Mouse (Mus musculus) ES-Bruce4 (cell line): ENCODE measurements around the gene Gm16434. TPM values are rescaled to one million over a fixed set of nuclear protein-coding genes. Genes with fewer than 3 reads are reported as not detected.
A peak's percentile ranks its signal among the peaks of the same experiment; 100 is the strongest.
"Not testable (repeated sequence)": the region's sequence is repeated elsewhere in the genome, so short reads cannot be mapped to it uniquely, and the experiment has no call there.

ENCODE experiments used
- H3K27ac ChIP-seq: 2 replicates; pipeline ENCODE4 v1.5.1; 2012; ENCODE audit warnings: low read length, inconsistent platforms; ENCODE audit not compliant: insufficient read depth
- H3K27me3 ChIP-seq: 2 replicates; pipeline ENCODE4 v1.6.1; 2012; ENCODE audit warnings: mild to moderate bottlenecking, low read length, inconsistent platforms; ENCODE audit not compliant: control insufficient read depth, poor library complexity, insufficient read depth, severe bottlenecking
- H3K36me3 ChIP-seq: 2 replicates; pipeline ENCODE4 v1.6.1; 2012; ENCODE audit warnings: inconsistent platforms, mild to moderate bottlenecking, low read length, moderate library complexity; ENCODE audit not compliant: control insufficient read depth, poor library complexity, insufficient read depth, severe bottlenecking
- H3K4me1 ChIP-seq: one replicate; pipeline ENCODE4 v1.8.1; 2011; ENCODE audit warnings: low read length; ENCODE audit not compliant: control insufficient read depth, insufficient read depth
- H3K4me3 ChIP-seq: 2 replicates; pipeline ENCODE4 v1.5.1; 2011; ENCODE audit warnings: low read depth, mild to moderate bottlenecking, low read length
- H3K9ac ChIP-seq: 2 replicates; pipeline ENCODE4 v1.6.1; 2012; ENCODE audit warnings: low read depth, mild to moderate bottlenecking, inconsistent platforms; ENCODE audit not compliant: poor library complexity, severe bottlenecking
- H3K9me3 ChIP-seq: replicated peaks from 2 replicates; pipeline ENCODE4 v1.6.1; 2012; ENCODE audit warnings: mild to moderate bottlenecking, low read length, inconsistent platforms; ENCODE audit not compliant: control insufficient read depth, poor library complexity, insufficient read depth, severe bottlenecking
- CTCF ChIP-seq: IDR thresholded peaks from one replicate; pipeline ENCODE4 v1.8.1; 2011; ENCODE audit warnings: low read depth, low read length
- polyA plus RNA-seq: library from polyadenylated mRNA; stranded (reverse); fragments of >200 nt; gene quantifications from 2 replicates; pipeline ENCODE4 v1.2.4, GENCODE M21; 2011; ENCODE audit warnings: low read depth; ENCODE audit not compliant: missing spikeins, insufficient read depth, insufficient read length

The Gm16434 gene
- not detected in 2 replicates for polyA plus RNA-seq

DNA sequence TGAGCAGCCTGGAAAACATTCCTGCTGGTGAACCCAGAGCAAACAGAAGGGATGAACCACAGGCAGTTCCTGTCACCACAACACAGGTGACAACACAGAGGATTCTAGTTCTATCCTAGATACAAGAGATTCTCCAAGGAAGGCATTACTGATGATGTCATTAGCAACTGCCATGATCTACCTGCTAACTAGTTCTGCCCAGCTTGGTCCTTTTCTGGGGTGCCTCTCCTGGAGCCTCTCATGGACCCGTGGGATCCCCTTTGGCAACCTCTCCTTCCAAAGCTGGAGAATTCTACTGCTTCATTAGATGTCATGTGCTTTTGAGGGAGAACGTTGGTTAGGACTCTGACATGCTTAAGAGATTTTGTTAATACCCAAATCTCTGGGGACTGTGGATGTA, at the start of gene Gm16434:
Gene Gm16434 (minus strand): TSS at position 101 of the 400 bp plus-strand sequence.
- not testable (repeated sequence) for H3K9me3 ChIP-seq, H3K27me3 ChIP-seq

GRCm38 (mm10) chr14:7243498-7243897, 49.2 kb upstream of the Gm16434 start:
- H3K27me3 ChIP-seq, H3K4me3 ChIP-seq, H3K4me1 ChIP-seq, H3K9me3 ChIP-seq, H3K27ac ChIP-seq, H3K36me3 ChIP-seq, H3K9ac ChIP-seq: not testable (repeated sequence)
- peak; percentile 46 for TF ChIP-seq CTCF

More for the DNA sequence above, at the start of gene Gm16434:
- not testable (repeated sequence) for H3K9ac ChIP-seq, H3K27ac ChIP-seq, H3K36me3 ChIP-seq, H3K4me3 ChIP-seq, H3K4me1 ChIP-seq

- not testable (repeated sequence) for H3K9ac ChIP-seq, H3K4me3 ChIP-seq, H3K27me3 ChIP-seq, H3K9me3 ChIP-seq, H3K36me3 ChIP-seq, H3K27ac ChIP-seq, H3K4me1 ChIP-seq
Measured at GRCm38 (mm10) chr14:7200070-7200469, 5.7 kb upstream of the Gm16434 start.

GRCm38 (mm10) chr14:7174483-7174971, 19.8 kb downstream of the Gm16434 start, which contains the start of gene Gm3512:
Gene Gm3512, minus strand, starts transcription at chr14:7174533.
- H3K36me3 ChIP-seq, H3K27ac ChIP-seq, H3K4me1 ChIP-seq, H3K9me3 ChIP-seq, H3K9ac ChIP-seq, H3K27me3 ChIP-seq: not testable (repeated sequence)
- H3K4me3 ChIP-seq, result peak within 1 kb of the TSS; percentile 53

Other genes starting within 250 kb of the Gm16434 start
- not detected in 2 replicates for gene Gm6356, start 220.7 kb downstream of the Gm16434 start, polyA plus RNA-seq
- 0.36 and 0.58 TPM in 2 replicates for gene Gm10406, start 167.1 kb downstream of the Gm16434 start, polyA plus RNA-seq
- gene Gm3685, start 149.6 kb downstream of the Gm16434 start, polyA plus RNA-seq, result not detected in 2 replicates
- gene Gm3696, start 93.9 kb downstream of the Gm16434 start, polyA plus RNA-seq, result 2.1 and 2.8 TPM in 2 replicates
- gene Gm6676, start 69.1 kb downstream of the Gm16434 start, polyA plus RNA-seq, result not detected in 2 replicates
- gene Gm3512, start 20.0 kb downstream of the Gm16434 start, polyA plus RNA-seq, result 2.7 and 7.0 TPM in 2 replicates
- not detected in 2 replicates for gene Gm3727, start 70.2 kb upstream of the Gm16434 start, polyA plus RNA-seq
- gene Gm3739, start 120.5 kb upstream of the Gm16434 start, polyA plus RNA-seq, result 1.5 and 2.2 TPM in 2 replicates
- gene Gm5797, start 137.9 kb upstream of the Gm16434 start, polyA plus RNA-seq, result not detected in 2 replicates
- not detected in 2 replicates for gene Gm8374, start 170.6 kb upstream of the Gm16434 start, polyA plus RNA-seq